Mouse (Mus musculus) bone marrow, adult 2 months (tissue): Measurements from ENCODE around the gene Gm1123. TPM values are rescaled to one million over a fixed set of nuclear protein-coding genes. Genes with fewer than 3 reads are reported as not detected.

Source experiments
- H3K27ac ChIP-seq: fragments of 200-500 bp; 2 replicates; pipeline ENCODE4 v1.5.1; 2012; ENCODE audit warnings: low read depth, mild to moderate bottlenecking, control low read depth, inconsistent platforms, low read length; ENCODE audit not compliant: control insufficient read depth, poor library complexity, insufficient read depth
- H3K4me1 ChIP-seq: fragments of 200-500 bp; 2 replicates; pipeline ENCODE4 v1.6.1; 2011; ENCODE audit warnings: low read length; ENCODE audit not compliant: control insufficient read depth, insufficient read depth
- H3K4me3 ChIP-seq: fragments of 200-500 bp; replicated peaks from 2 replicates; pipeline ENCODE3; 2011; ENCODE audit warnings: mild to moderate bottlenecking, low read depth, low read length, control low read depth; ENCODE audit not compliant: control insufficient read depth
- CTCF ChIP-seq: fragments of 200-500 bp; IDR thresholded peaks from 2 replicates; pipeline ENCODE4 v1.5.1; 2011; ENCODE audit warnings: low read length, control low read depth; ENCODE audit not compliant: control insufficient read depth, insufficient read depth
- POLR2A ChIP-seq: fragments of 200-500 bp; IDR thresholded peaks from 2 replicates; pipeline ENCODE4 v1.6.1; 2011; ENCODE audit warnings: low read depth, mild to moderate bottlenecking, control low read depth, low read length, borderline replicate concordance; ENCODE audit not compliant: control insufficient read depth
- WGBS: fragments of 180-500 bp; shearing (Covaris S2); methylation state at CpG from one replicate; pipeline ENCODE4 v1.1.7; 2018; 5-methylcytosine and 5-hydroxymethylcytosine counted together
- polyA plus RNA-seq: library from polyadenylated mRNA; stranded (reverse); fragments of >200 nt; gene quantifications from 2 replicates; pipeline ENCODE4 v1.2.4, GENCODE M21; 2011; ENCODE audit warnings: low replicate concordance; ENCODE audit not compliant: missing spikeins, insufficient read depth, insufficient read length

Gene Gm1123
- polyA plus RNA-seq, 1 experiment: not detected

GRCm38 (mm10) chr9:98973561-98973960, 62.0 kb downstream of the Gm1123 start:
- Histone ChIP-seq H3K4me3 (no peak overlapping the region), H3K4me1 (no peaks in the 10 kb centered on the region; the same call in 1 of the 2 replicates), H3K27ac (no peak overlapping the region)
- 7% methylated on average over 7 of the region's 7 CpGs for WGBS
- TF ChIP-seq CTCF: no peak
- TF ChIP-seq POLR2A: no peak

- WGBS: 1% methylated on average over 40 of the region's 40 CpGs
- Histone ChIP-seq H3K4me3 (no peak overlapping the region), H3K27ac (no peak overlapping the region), H3K4me1 (no peaks in the 10 kb centered on the region; the same call in 1 of the 2 replicates)
- TF ChIP-seq CTCF (no peak), POLR2A (no peak)
These were observed 62.4 kb downstream of the Gm1123 start for GRCm38 (mm10) chr9:98973101-98973521.

- 7% methylated on average over 18 of the region's 18 CpGs for WGBS
- Histone ChIP-seq H3K4me3 (no peak overlapping the region), H3K27ac (no peak overlapping the region), H3K4me1 (no peaks in the 10 kb centered on the region)
- no peak for TF ChIP-seq POLR2A
- TF ChIP-seq CTCF: peak; percentile 42; the same call in 1 of the 2 replicates
These were observed 70.4 kb downstream of the Gm1123 start for GRCm38 (mm10) chr9:98965084-98965483.

GRCm38 (mm10) chr9:98963661-98964060, 71.9 kb downstream of the Gm1123 start:
- no peaks in the 10 kb centered on the region for H3K4me1 ChIP-seq
- no peak overlapping the region for H3K4me3 ChIP-seq
- WGBS: 11% methylated on average over 18 of the region's 18 CpGs
- no peak overlapping the region for H3K27ac ChIP-seq
- no peak for TF ChIP-seq CTCF
- no peak for TF ChIP-seq POLR2A

- Histone ChIP-seq H3K4me1 (no peaks in the 10 kb centered on the region), H3K4me3 (no peak overlapping the region), H3K27ac (no peak overlapping the region)
- WGBS: 2% methylated on average over 20 of the region's 20 CpGs
- TF ChIP-seq CTCF: no peak
- TF ChIP-seq POLR2A: no peak
These were observed 72.9 kb downstream of the Gm1123 start for GRCm38 (mm10) chr9:98962478-98963142.

- Histone ChIP-seq H3K27ac (no peak overlapping the region), H3K4me3 (no peak overlapping the region), H3K4me1 (no peaks in the 10 kb centered on the region)
- no peak for TF ChIP-seq CTCF
- WGBS: 15% methylated on average over 22 of the region's 22 CpGs
These were observed 73.7 kb downstream of the Gm1123 start for GRCm38 (mm10) chr9:98961591-98962477.

GRCm38 (mm10) chr9:98960348-98960747, 75.2 kb downstream of the Gm1123 start:
- H3K4me3 ChIP-seq: no peak overlapping the region
- H3K4me1 ChIP-seq: no peaks in the 10 kb centered on the region
- TF ChIP-seq CTCF (no peak), POLR2A (no peak)

GRCm38 (mm10) chr9:98959851-98960250, 75.7 kb downstream of the Gm1123 start:
- Histone ChIP-seq H3K4me3 (no peak overlapping the region), H3K4me1 (no peaks in the 10 kb centered on the region), H3K27ac (no peak overlapping the region)
- 34% methylated on average over 3 of the region's 3 CpGs for whole genome bisulfite sequencing
- no peak for TF ChIP-seq POLR2A
- TF ChIP-seq CTCF: no peak

More at GRCm38 (mm10) chr9:98960348-98960747, 75.2 kb downstream of the Gm1123 start:
- no peak overlapping the region for H3K27ac ChIP-seq
- 23% methylated on average over 5 of the region's 5 CpGs for WGBS
